Mouse (Mus musculus) kidney, adult 2 months (tissue): ENCODE measurements at regions not wholly inside any gene's neighbourhood (a gene's known extent, or its start where the extent isn't known, plus 50 kb on each side); places are given as distances from the start of the nearest gene placed in this dataset.

Experiments used
- CTCF ChIP-seq: fragments of 200-500 bp; conservative IDR thresholded peaks from 2 replicates; pipeline ENCODE4 v1.5.1; 2011; ENCODE audit warnings: low read depth, mild to moderate bottlenecking, control low read depth, low read length, moderate library complexity, mixed read lengths; ENCODE audit not compliant: insufficient read depth, insufficient read length
- POLR2A ChIP-seq: fragments of 200-500 bp; IDR thresholded peaks from one replicate; pipeline ENCODE4 v1.6.1; 2011; ENCODE audit warnings: low read depth, low read length, control low read depth

GRCm38 (mm10) chr8:86411232-86411631 is 169.3 kb downstream of the Abcc12 start:
- no peak for TF ChIP-seq CTCF
- no peak for TF ChIP-seq POLR2A
